Mouse (Mus musculus) hindbrain, postnatal 0 days (tissue): ENCODE measurements around the gene Gpr37l1. TPM values are rescaled to one million over a fixed set of nuclear protein-coding genes. Genes with fewer than 3 reads are reported as not detected.

Experiments
- ATAC-seq: fragments of 200-750 bp; cut with Nextera tagmentation; 2 replicates; pipeline ENCODE4 v1.8.0; 2017; ENCODE audit warnings: mild to moderate bottlenecking, moderate TSS enrichment, moderate library complexity
- DNase-seq: peaks from one replicate; pipeline ENCODE4 v3.0.0-alpha.2; 2015; ENCODE audit warnings: low spot score
- H3K27ac ChIP-seq: fragments of 300-500 bp; sonication (generic); 2 replicates; pipeline ENCODE4 v1.5.1; 2014; ENCODE audit warnings: mild to moderate bottlenecking
- H3K27me3 ChIP-seq: fragments of 300-500 bp; sonication (generic); 2 replicates; pipeline ENCODE4 v1.6.1; 2014; ENCODE audit warnings: low read length, mixed read lengths; ENCODE audit not compliant: insufficient read depth
- H3K36me3 ChIP-seq: fragments of 300-500 bp; sonication (generic); 2 replicates; pipeline ENCODE4 v1.6.1; 2014; ENCODE audit warnings: low read length, mixed read lengths; ENCODE audit not compliant: insufficient read depth
- H3K4me1 ChIP-seq: fragments of 300-500 bp; sonication (generic); 2 replicates; pipeline ENCODE4 v1.6.1; 2014; ENCODE audit warnings: antibody characterized with exemption, low read length, mixed read lengths; ENCODE audit not compliant: insufficient read depth
- H3K4me2 ChIP-seq: fragments of 300-500 bp; sonication (generic); 2 replicates; pipeline ENCODE4 v1.6.1; 2014; ENCODE audit warnings: low read depth, mild to moderate bottlenecking, low read length, moderate library complexity, mixed read lengths
- H3K4me3 ChIP-seq: fragments of 300-500 bp; sonication (generic); 2 replicates; pipeline ENCODE4 v1.5.1; 2014; ENCODE audit warnings: low read length
- H3K9ac ChIP-seq: fragments of 300-500 bp; sonication (generic); replicated peaks from 2 replicates; pipeline ENCODE4 v1.6.1; 2014; ENCODE audit warnings: mild to moderate bottlenecking, low read length, moderate library complexity, mixed read lengths
- H3K9me3 ChIP-seq: fragments of 300-500 bp; sonication (generic); 2 replicates; pipeline ENCODE4 v1.6.1; 2016; ENCODE audit warnings: low read length, mixed read lengths
- CTCF ChIP-seq: IDR thresholded peaks from 2 replicates; pipeline ENCODE4 v1.5.1; 2016; ENCODE audit warnings: antibody characterized with exemption, control low read depth, low read depth
- WGBS: fragments of 180-500 bp; shearing (Covaris S2); extraction: QIAGEN DNeasy Blood & Tissue Kit; methylation state at CpG from one replicate; pipeline ENCODE4 v1.1.7; 2014; 5-methylcytosine and 5-hydroxymethylcytosine counted together
- polyA plus RNA-seq: library from polyadenylated mRNA; unstranded; fragments of >200 nt; fragmentation: Nextera tagmentation; extraction: Ambion mirVana; gene quantifications from 2 replicates; pipeline ENCODE4 v1.2.1, GENCODE M21; 2015
- total RNA-seq: library from RNA; depleted of rRNA; stranded (reverse); fragments of >200 nt; gene quantifications from 2 replicates; pipeline ENCODE4 v1.2.3, GENCODE M21; 2014

Gene Gpr37l1
- total and polyA plus RNA-seq, 2 experiments from 2014 or later: 24.9 to 66.3 TPM

GRCm38 (mm10) chr1:135154411-135154959 lies 13.0 kb downstream of the Gpr37l1 start:
- peak; percentile 83 for TF ChIP-seq CTCF
- Histone ChIP-seq H3K4me2 (peak overlapping the region; percentile 30; the same call in 1 of the 2 replicates), H3K9ac (peak overlapping the region; percentile 56), H3K27ac (peak overlapping the region; percentile 89), H3K4me3 (no peak overlapping the region), H3K9me3 (no peaks in the 10 kb centered on the region), H3K36me3 (peaks cover 16% of the 10 kb centered on the region; the same call in 1 of the 2 replicates), H3K4me1 (peaks cover 9% of the 10 kb centered on the region; the same call in 1 of the 2 replicates), H3K27me3 (no peaks in the 10 kb centered on the region)
- ATAC-seq: peak; percentile 34
- 2% methylated on average over 14 of the region's 14 CpGs for WGBS
- peak; percentile 96 for DNase-seq

- WGBS: 22% methylated on average over 11 of the region's 13 CpGs
- peak; percentile 5 for ATAC-seq
- H3K9me3 ChIP-seq: no peaks in the 10 kb centered on the region
- H3K4me1 ChIP-seq: peaks cover 12% of the 10 kb centered on the region; the same call in 1 of the 2 replicates
- H3K4me3 ChIP-seq: no peak overlapping the region
- peak overlapping the region; percentile 30; the same call in 1 of the 2 replicates for H3K4me2 ChIP-seq
- peak overlapping the region; percentile 56 for H3K9ac ChIP-seq
- no peak for DNase-seq
- peaks cover 16% of the 10 kb centered on the region; the same call in 1 of the 2 replicates for H3K36me3 ChIP-seq
- no peak for TF ChIP-seq CTCF
- peak overlapping the region; percentile 89 for H3K27ac ChIP-seq
- H3K27me3 ChIP-seq: no peaks in the 10 kb centered on the region
These were observed 13.5 kb downstream of the Gpr37l1 start for GRCm38 (mm10) chr1:135154011-135154410.

- H3K4me3 ChIP-seq: peak overlapping the region; percentile 99
- WGBS: 22% methylated on average over 5 of the region's 5 CpGs
- H3K4me2 ChIP-seq: peak overlapping the region; percentile 87
- peak; percentile 21; the same call in 1 of the 2 replicates for ATAC-seq
- H3K27me3 ChIP-seq: no peaks in the 10 kb centered on the region
- no peak; the same call in 1 of the 2 replicates for TF ChIP-seq CTCF
- peaks cover 4% of the 10 kb centered on the region; the same call in 1 of the 2 replicates for H3K36me3 ChIP-seq
- DNase-seq: peak; percentile 80
- peak overlapping the region; percentile 100; the same call in 1 of the 2 replicates for H3K9ac ChIP-seq
- peaks cover 18% of the 10 kb centered on the region; the same call in 1 of the 2 replicates for H3K4me1 ChIP-seq
- no peaks in the 10 kb centered on the region for H3K9me3 ChIP-seq
- H3K27ac ChIP-seq: peak overlapping the region; percentile 98
These were observed 18.5 kb downstream of the Gpr37l1 start for GRCm38 (mm10) chr1:135148996-135149395.

- peak overlapping the region; percentile 98 for H3K27ac ChIP-seq
- H3K27me3 ChIP-seq: no peaks in the 10 kb centered on the region
- peaks cover 4% of the 10 kb centered on the region; the same call in 1 of the 2 replicates for H3K36me3 ChIP-seq
- no peak for ATAC-seq
- WGBS: 28% methylated on average over 4 of the region's 4 CpGs
- H3K4me1 ChIP-seq: peaks cover 18% of the 10 kb centered on the region; the same call in 1 of the 2 replicates
- H3K9ac ChIP-seq: peak overlapping the region; percentile 100
- TF ChIP-seq CTCF: no peak
- peak overlapping the region; percentile 99 for H3K4me3 ChIP-seq
- DNase-seq: peak; percentile 14
- peak overlapping the region; percentile 87 for H3K4me2 ChIP-seq
- no peaks in the 10 kb centered on the region for H3K9me3 ChIP-seq
These were observed 19.0 kb downstream of the Gpr37l1 start for GRCm38 (mm10) chr1:135148476-135148875.

- ATAC-seq: no peak
These were observed 19.8 kb downstream of the Gpr37l1 start for GRCm38 (mm10) chr1:135147702-135148058.

GRCm38 (mm10) chr1:135146946-135147701 lies 20.4 kb downstream of the Gpr37l1 start:
- peak overlapping the region; percentile 100 for H3K9ac ChIP-seq
- TF ChIP-seq CTCF: no peak
- under 1% methylated on average over 62 of the region's 69 CpGs for WGBS
- peaks cover 18% of the 10 kb centered on the region; the same call in 1 of the 2 replicates for H3K4me1 ChIP-seq
- H3K4me2 ChIP-seq: peak overlapping the region; percentile 87
- peak overlapping the region; percentile 99 for H3K4me3 ChIP-seq
- peak overlapping the region; percentile 98 for H3K27ac ChIP-seq
- peak; percentile 79 for ATAC-seq
- peaks cover 4% of the 10 kb centered on the region; the same call in 1 of the 2 replicates for H3K36me3 ChIP-seq
- H3K9me3 ChIP-seq: no peaks in the 10 kb centered on the region
- no peaks in the 10 kb centered on the region for H3K27me3 ChIP-seq
- DNase-seq: peak; percentile 87

More at GRCm38 (mm10) chr1:135147702-135148058, 19.8 kb downstream of the Gpr37l1 start:
- Histone ChIP-seq H3K27me3 (no peaks in the 10 kb centered on the region), H3K4me2 (peak overlapping the region; percentile 87), H3K9ac (peak overlapping the region; percentile 100), H3K4me1 (peaks cover 18% of the 10 kb centered on the region; the same call in 1 of the 2 replicates), H3K4me3 (peak overlapping the region; percentile 99), H3K9me3 (no peaks in the 10 kb centered on the region), H3K27ac (peak overlapping the region; percentile 98), H3K36me3 (peaks cover 4% of the 10 kb centered on the region; the same call in 1 of the 2 replicates)
- DNase-seq: no peak
- WGBS: 0% methylated on average over 6 of the region's 7 CpGs
- no peak for TF ChIP-seq CTCF
